Mouse (Mus musculus) embryonic stem cell, embryonic (primary cell): ENCODE data around the gene Olfr806.

ENCODE experiments used
- CTCF ChIA-PET, 4 experiments: fragments of 300-600 bp in 2 of 4; fragments of 350-600 bp in 2 of 4; sonication (Branson Sonifier 250); formaldehyde crosslinking; loops; one replicate each; lab custom pipeline; 2022; ENCODE audit warnings: inconsistent platforms in 2 of 4; lab: Charles Lee
- POLR2A ChIA-PET, 4 experiments: fragments of 300-600 bp in 2 of 4; fragments of 350-600 bp in 2 of 4; sonication (Branson Sonifier 250); formaldehyde crosslinking; loops; one replicate each; lab custom pipeline; 2022; ENCODE audit warnings: antibody characterized with exemption in 4 of 4, inconsistent platforms in 1 of 4; lab: Charles Lee

The Olfr806 gene

GRCm38 (mm10) chr10:129741821-129742220 is at the start of gene Olfr806:
Gene Olfr806 (minus strand): TSS chr10:129741921.
- ChIA-PET POLR2A (no interaction called here), CTCF (no interaction called here)

- ChIA-PET POLR2A (no interaction called here), CTCF (no interaction called here)
These were observed 36.4 kb upstream of the Olfr806 start for GRCm38 (mm10) chr10:129778123-129778522.

- ChIA-PET CTCF (no interaction called here), POLR2A (no interaction called here)
These were observed 32.6 kb upstream of the Olfr806 start, which contains the start of gene Olfr809 for GRCm38 (mm10) chr10:129774338-129774737. Gene Olfr809 (plus strand): TSS chr10:129774638.

- CTCF ChIA-PET = no interaction called here
These were observed 23.5 kb upstream of the Olfr806 start, which contains the start of gene Olfr808 for GRCm38 (mm10) chr10:129765182-129765581. Gene Olfr808 (plus strand): TSS chr10:129765482.

GRCm38 (mm10) chr10:129757693-129758092 is 16.0 kb upstream of the Olfr806 start, which contains the start of gene Olfr807:
Gene Olfr807 (minus strand): TSS chr10:129757793.
- POLR2A ChIA-PET = no interaction called here

More at GRCm38 (mm10) chr10:129765182-129765581, 23.5 kb upstream of the Olfr806 start, which contains the start of gene Olfr808:
- POLR2A ChIA-PET = no interaction called here

GRCm38 (mm10) chr10:129729275-129729674 is 12.4 kb downstream of the Olfr806 start, which contains the start of gene Olfr805:
Gene Olfr805 (minus strand): TSS chr10:129729375.
- ChIA-PET POLR2A (interaction anchor here in 1 of 4 experiments (0.6 kb wide), 1 partner anchor 189 kb away, joined by 3 read pairs; no protein-coding TSS in a partner anchor), CTCF (no interaction called here)

More at GRCm38 (mm10) chr10:129757693-129758092, 16.0 kb upstream of the Olfr806 start, which contains the start of gene Olfr807:
- CTCF ChIA-PET = no interaction called here

GRCm38 (mm10) chr10:129702910-129703309 is 38.8 kb downstream of the Olfr806 start, which contains the start of gene Olfr804:
Gene Olfr804 (plus strand): TSS chr10:129703210.
- ChIA-PET POLR2A (no interaction called here), CTCF (no interaction called here)

GRCm38 (mm10) chr10:129694186-129694585 is 47.5 kb downstream of the Olfr806 start, which contains the start of gene Olfr803:
Gene Olfr803 (minus strand): TSS chr10:129694286.
- POLR2A ChIA-PET = no interaction called here

GRCm38 (mm10) chr10:129688069-129688468 is 53.7 kb downstream of the Olfr806 start, which contains the start of gene Olfr802:
Gene Olfr802 (minus strand): TSS chr10:129688169.
- ChIA-PET POLR2A (interaction anchor here in 1 of 4 experiments (0.6 kb wide), 1 partner anchor 744 kb away, joined by 3 read pairs; no protein-coding TSS in a partner anchor), CTCF (interaction anchor here in 1 of 4 experiments (0.6 kb wide), 1 partner anchor 8 kb away, joined by 3 read pairs; no protein-coding TSS in a partner anchor)

More at GRCm38 (mm10) chr10:129694186-129694585, 47.5 kb downstream of the Olfr806 start, which contains the start of gene Olfr803:
- CTCF ChIA-PET = no interaction called here
